Mouse (Mus musculus): ENCODE measurements around the gene Acot7.

Acot7 gene

GRCm38 (mm10) chr4:152303172-152303571, 125.2 kb downstream of the Acot7 start:
- no peak for DNase-seq

DNA sequence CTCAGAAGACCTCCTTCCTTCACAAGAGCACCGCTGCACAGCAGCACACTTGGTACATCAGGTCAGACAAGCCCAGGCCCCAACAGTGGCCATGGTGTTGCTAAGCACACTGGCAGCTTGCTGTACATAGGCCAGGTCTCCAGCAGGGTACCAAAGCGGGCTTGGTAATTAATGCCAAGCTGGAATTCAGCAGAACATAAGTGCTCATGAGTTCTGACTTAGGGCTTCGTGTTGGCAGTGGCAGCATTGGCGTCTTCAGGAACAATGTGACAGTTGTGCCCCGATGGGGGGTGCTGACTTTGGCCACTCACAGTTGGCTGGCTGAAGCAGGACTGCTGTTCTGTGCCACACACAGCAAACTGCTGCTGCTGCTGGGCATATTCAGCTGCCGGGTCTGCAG, 126.8 kb downstream of the Acot7 start:
- DNase-seq: no peak

DNA sequence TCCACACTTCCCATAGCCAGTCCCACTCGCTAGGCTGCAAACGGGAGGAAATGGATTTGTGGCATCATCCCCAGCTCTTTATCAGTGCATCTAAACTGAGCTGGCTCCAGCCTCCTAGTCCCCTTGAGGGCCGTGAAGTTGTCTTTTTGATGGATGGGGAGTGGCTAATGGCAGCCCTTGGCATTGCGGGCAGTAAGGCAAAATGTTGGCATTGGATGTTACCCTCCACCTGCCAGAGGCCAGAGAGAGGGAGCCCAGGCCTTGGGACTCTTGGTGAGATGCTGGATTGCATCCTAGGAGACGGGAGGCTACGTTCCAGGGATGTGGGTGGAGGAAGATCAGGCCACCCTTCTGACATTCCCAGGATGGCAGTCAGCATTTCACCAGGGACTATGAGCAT, 128.1 kb downstream of the Acot7 start:
- no peak for DNase-seq

DNA sequence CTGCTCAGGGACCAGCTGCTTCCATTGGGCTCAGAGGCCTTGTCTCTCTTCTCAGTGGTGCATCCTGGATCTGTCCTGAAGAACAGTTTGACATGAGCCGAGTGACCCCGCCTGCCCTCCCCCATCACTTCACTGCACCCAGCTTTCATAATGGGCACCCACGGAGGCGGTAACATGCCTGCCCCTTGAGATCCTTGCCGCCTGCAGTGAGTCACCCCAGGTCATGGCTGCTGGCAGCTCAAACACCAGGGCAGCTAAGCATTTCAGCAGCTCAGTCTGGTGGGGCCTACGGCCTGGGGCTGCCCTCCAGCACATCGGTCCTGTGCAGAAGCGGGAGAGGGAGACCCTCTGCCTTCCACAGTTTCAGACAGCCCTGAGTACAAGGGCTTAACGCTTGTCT, 129.6 kb downstream of the Acot7 start:
- no peak for DNase-seq

DNA sequence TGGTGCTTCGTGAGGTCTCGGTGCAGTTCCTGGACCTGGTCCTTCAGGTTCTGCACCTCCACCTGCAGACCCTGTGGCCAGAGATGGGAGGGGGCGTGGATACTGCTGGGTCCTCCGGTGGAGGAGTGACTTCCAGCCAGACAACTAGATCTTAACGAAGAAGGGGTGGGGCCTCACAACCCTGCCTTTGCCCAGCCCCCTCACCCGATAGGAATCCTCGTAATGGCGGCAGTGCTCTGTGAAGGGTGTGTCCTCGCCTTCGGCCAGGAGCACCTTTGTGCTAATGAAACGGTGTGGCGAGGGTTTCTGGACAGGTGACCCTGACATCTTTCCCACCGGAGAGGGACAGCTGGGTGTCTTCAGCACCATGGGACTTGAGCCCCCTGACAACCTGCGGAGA, 134.3 kb downstream of the Acot7 start:
- DNase-seq: no peak

DNA sequence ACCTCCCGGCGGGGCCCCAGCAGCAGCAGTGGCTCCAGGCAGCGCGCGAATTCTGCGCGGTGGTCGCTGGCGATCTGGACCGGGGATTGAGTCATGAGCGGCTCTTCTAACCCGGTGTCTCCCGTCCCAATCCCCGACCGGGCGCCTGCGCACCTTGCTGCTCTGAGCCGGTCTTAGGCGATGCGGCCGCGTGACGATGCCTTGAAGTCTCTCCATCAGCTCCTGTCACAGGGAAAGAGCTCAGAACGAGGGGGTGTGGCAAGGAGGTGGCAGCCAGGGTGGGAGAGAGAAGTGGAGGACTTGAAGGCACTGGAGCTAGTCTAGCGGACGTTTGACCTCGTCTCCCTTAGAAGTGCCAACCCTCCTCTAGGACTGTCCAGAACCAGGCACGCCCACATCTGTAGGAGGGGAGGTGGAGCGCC, 135.3 kb downstream of the Acot7 start:
- no peak for DNase-seq

GRCm38 (mm10) chr4:152313934-152314333, 136.0 kb downstream of the Acot7 start:
- DNase-seq: peak; percentile 42

- no peak for DNase-seq
Measured at GRCm38 (mm10) chr4:152315498-152316213, 137.7 kb downstream of the Acot7 start.

DNA sequence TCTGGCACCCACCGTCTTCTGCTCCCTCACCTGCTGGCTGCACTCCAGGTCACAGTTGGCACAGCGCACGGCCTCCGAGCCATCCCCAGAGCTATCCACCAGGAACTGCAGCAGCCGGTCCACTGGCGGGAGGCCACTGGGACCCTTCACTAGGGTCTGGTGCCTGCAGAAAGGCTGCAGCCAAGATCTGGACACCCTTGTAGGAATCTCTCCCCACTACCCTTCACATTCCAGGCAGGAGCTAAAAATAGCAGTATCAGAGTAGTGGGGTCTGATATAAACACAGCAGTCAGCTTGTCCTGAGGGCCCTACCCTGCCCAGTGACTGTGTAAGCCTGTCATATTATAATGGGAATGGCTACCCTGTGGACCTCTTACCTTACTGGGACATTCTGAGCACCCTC, 139.7 kb downstream of the Acot7 start:
- no peak for DNase-seq

GRCm38 (mm10) chr4:152318517-152319234, 140.7 kb downstream of the Acot7 start, which contains the start of gene Rnf207:
Gene Rnf207 (minus strand): TSS chr4:152318993.
- DNase-seq: peak; percentile 68

Measured in thymus, postnatal 4 days (tissue).